Mouse (Mus musculus): ENCODE results near the gene Pax1.

Pax1 gene

DNA sequence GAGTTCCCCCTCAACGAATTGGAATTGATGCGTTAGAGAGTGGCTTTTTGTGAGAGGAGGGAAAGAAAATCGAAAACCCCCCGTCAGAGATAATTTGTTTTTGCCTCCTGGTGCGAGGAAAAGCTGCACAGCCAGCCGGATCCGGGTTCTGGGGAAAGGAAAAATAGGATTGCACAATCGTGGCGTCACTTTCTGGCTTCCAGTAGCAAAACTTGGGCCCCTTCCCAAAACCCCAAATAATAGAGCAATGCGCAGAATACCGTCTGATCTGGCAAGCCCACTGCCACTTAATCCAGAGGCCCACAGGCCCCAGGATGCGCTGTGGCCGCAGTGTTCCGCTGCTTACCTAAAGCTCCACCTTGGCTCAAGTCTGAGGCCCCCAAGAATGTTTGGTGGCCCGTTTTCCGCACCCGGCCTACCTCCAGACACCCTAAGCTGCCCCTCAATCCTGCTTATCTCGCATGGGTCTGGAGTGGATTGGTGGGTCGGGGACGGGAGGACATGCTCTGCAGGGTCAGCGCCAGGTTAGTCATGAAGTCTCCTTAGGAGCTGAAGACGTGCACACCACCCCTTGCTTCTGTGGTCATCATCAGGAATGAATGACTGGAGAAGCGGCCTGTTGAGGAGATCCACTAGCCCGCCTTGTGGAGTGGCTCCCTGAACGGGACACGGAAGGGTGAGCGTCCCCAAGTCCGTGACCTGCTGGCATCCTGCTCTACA is 11.4 kb downstream of the Pax1 start:
- no peak for DNase-seq (ENCODE audit: low spot score)

DNA sequence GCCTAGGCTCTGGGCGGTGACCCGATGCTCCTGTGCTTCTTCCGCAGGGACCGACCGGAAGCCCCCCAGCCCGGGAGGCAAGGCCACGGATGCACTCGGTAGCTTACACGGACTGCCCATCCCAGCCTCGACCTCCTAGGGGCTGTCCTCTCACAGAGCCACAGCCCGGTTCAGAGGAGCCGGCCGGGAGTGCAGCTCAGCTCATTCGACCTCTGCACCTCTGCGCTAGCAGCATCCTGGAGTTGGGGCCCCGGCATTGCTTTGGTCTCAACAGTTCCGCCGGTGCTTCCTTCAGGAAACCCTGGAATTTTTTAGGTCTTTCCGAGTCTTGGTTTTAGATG is 11.9 kb downstream of the Pax1 start:
- DNase-seq (ENCODE audit: low spot score) = no peak

DNA sequence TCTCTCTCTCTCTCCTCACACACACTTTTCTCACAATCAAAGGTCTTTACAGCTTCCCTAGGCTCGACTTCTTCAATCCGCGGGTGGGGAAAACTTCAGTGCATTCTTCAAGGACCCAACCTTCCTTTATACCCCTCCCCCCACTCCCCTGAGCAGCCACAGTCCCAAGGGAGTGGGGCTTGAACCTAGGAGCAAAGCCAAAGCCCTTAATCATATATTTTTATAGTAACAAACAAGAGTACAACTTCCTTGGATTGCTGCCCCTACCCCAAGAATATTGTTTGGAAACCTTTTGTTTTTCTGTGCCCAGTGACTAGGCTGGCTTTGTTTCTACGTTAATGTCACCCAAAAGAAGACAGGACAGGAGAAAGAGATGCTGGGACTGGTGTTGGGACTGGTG is 12.5 kb downstream of the Pax1 start:
- no peak for DNase-seq (ENCODE audit: low spot score)

DNA sequence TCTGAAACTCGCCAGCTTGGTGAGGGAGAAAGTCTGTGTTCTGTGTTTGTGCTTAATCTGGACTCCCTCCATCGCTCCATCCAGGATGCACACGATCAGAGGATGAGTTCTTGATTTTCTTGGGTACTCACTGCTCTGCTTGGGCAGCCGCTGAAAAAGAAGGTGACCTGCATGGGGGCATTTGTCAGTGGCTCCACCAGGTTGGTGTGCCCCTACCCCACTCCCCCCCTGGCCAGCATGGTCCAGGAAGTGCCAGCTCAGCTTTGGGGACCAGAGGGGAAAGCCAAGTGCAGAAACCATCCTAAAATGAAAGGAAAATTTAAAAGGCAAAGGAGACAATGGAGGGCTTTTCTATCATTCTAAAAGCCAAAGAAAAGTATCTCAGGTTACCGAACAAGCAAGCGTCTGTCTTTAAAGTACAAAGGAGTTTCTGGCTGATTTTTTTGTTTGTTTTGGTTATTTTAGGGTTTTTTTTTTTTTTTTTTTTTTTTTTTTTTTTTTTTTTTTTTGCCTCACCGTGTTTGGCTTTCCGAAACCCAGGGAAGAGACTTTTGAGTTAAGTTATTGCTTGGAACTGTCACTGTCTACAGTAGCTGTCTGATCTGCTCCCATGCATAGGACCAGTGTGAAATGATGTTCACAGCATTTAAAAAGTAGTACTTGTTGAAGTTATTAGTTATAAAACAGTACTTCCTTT is 13.4 kb downstream of the Pax1 start:
- no peak for DNase-seq (ENCODE audit: low spot score)

DNA sequence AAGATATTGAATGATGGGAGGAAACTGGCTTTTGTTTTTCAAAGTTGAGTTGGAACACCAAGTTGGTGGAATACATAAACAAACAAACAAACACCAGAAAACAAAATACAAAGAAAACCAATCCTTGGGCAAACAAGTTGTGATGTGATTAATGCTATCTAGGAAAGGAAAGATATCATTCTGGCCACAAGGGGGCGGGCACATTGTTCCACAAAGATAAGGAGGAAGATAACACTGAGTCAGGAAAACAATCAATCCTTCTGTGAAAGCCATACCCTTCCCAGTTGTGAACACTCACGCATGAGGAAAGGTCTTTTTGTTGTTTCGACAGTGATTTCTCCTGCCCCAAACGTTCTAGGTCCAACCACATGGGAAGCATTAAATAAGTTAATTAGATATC is 17.2 kb downstream of the Pax1 start:
- DNase-seq (ENCODE audit: low spot score) = no peak

DNA sequence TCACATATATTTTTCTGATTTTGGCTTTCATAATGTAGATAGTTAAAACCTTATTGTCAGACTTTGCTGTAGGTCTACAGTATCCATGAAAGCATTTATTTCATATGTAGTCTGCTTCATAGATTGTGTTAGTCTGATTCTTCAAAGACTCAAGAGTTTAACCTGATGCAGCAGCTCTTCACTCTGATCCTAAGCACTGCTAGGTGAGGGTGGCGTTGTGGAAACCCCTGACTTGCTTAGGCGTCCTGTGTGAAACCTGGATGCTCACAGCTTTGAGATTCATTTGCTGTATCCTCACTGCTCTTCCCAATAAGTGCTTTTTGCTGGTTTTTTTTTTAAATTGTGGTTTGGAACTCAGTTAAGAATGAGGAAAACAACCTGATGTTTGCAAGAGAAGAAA is 21.6 kb downstream of the Pax1 start:
- no peak for DNase-seq (ENCODE audit: low spot score)

DNA sequence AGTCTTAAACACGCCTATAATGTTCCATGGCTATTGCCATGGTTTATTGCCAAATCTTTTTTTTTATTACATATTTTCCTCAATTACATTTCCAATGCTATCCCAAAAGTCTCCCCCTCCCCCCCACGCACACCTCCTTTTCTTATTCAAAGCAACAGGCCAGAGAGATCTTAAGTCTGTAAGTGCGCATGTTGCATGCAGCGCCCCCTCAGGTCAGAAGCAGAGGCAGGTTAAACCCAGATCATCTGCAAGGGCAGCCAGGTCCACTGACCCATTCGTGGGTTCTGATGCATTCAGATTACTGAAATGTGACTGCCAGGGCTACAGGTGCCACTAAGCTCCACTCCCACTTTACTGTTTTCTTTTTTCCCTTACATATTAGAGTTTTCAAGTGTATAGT is 25.2 kb downstream of the Pax1 start:
- DNase-seq (ENCODE audit: low spot score) = no peak

DNA sequence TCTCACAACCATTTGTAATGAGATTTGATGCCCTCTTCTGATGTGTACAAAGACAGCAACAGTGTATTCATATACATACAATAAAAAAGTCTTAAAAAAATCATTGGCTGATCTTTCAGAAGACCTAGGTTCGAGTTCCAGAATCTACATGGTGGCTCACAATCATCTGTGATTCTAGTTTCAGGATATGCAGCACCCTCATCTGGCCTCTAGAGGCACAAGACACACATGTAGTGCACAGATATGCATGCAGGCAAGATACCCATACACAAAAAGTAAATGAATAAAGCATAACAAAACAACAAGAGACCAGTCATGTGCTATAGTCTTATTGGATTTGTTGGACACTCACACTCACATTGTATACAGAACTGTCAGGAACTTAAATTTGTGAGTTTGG is 47.6 kb downstream of the Pax1 start:
- no peak for DNase-seq (ENCODE audit: low spot score)

DNA sequence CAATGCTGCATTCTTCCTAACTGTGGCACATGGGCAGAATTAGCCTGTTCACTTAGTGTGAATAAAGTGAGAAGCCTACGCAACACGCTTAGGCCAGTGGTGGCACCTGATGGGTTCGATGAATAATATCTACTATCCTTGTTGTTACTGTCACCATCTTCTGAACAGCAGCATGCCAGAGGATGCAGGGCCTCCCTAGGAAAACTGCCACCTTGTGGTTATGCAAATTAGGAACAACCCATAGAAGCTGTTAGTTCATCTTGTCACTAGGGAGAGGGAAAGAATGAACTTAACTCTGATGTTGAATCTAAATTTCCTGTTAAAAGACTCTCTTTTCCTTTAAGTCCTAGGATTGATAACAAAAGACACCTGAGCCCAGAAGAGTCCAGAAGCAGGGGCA is 53.3 kb downstream of the Pax1 start:
- DNase-seq (ENCODE audit: low spot score) = no peak

DNA sequence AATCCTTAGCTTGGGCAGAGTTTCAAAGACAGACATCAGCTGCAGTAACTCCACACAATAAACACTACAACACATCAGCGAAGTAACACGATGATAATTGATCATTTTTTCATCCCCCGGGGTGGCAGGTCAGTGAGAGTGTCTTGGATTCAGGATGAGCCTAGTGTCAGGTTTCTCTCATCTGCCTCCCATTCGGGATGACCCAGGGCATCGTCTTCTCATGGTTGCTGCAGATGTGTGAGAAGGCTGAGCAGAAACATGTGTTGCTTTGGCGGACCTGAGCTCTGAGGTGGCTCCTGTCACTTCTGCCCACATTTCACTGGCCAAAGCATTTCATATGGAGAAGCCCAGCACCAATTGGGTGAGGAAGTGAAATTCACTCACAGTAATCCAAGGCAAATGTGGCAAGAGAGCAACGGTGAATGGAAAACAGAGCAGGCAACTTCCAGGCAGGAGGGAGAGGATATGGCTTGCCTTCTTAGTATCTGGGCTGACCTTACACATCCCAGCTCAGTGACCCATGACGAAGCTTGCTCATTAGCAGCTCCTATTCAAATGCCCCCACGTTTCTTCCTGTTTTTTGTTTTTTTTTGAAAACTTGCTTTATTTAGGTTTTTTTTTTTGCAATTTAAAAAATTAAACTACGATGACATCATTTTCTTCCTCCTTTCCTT is 63.0 kb downstream of the Pax1 start:
- no peak for DNase-seq (ENCODE audit: low spot score)

DNA sequence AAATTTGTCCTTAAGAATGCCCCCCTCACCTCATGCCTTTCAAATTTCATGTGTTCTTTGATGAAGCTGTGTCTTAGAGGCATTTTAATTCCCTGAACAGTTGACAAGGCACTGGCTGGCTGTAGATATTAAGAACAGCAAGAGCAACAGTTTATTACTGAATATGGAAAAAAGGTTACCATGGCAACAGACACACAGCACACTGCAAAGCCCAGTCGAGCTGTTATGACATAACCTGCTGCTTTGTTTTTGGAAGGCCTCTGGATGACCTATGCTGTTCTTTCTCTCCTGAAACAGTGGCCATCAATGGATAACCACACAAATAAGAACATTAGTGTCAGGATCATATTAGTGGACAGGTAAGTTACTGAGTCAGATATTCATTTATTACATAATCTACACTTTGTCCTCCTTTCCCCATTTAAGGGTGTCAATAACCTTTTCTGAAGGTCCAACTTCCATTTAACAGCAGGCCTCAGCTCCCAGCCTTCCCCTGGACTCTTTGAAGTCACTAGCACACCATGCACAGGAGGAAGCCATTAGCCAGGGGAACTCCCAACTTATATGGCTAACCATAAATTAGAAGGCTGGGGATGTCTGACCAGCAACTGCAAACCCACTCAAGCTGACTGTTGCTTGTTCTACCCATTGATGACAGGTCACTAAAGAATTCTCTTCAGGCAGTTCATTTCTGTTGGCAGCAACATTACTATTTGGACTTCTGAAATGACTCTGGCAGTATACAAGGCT is 68.1 kb downstream of the Pax1 start:
- DNase-seq (ENCODE audit: low spot score) = no peak

DNA sequence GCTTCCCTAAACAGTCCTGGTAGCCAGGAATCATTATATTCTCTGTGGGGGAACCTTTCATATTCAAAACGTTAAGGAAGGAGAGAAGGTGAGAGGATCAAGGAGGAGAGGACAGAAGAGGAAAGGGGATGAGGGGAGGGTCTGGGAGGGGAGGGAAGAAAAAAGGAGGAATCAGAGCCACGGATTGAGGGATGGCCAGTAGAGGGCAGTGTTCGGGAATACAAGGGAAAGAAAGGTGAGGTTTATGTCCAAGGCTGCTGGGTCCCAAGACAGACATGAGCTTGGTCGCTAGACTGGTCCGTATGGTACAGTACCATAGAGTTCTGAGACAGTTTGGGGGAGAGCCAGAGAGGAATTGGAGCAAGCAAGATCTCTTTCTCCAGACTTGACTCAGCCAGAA is 71.4 kb downstream of the Pax1 start:
- no peak for DNase-seq (ENCODE audit: low spot score)

Data from T-cell, adult 2 months (primary cell).